Mouse (Mus musculus): Measurements from ENCODE around the gene Efcab12. TPM values are rescaled to one million over a fixed set of nuclear protein-coding genes. Genes with fewer than 3 reads are reported as not detected.

The Efcab12 gene
- polyA plus RNA-seq, 1 experiment from 2014 or later, result 2.3 TPM

DNA sequence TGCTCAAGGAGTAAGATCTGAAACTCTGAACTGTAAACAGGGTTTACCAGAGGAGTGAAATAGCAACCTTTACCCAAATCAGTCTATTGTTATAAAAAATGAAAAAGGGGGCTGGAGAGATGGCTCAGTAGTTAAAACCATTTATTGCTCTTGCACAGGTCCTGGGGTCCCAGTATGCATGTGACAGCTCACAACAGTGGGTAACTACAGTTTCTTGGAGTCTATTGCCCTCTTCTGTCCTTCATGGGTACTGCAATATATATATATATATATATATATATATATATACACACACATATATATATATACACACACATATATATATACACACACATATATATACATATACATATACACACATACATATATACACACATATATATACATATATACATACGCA lies 65.6 kb downstream of the Efcab12 start:
- WGBS, result 69% methylated on average over 1 of the region's 1 CpGs
- no peak for ATAC-seq (ENCODE audit: low FRiP score)

DNA sequence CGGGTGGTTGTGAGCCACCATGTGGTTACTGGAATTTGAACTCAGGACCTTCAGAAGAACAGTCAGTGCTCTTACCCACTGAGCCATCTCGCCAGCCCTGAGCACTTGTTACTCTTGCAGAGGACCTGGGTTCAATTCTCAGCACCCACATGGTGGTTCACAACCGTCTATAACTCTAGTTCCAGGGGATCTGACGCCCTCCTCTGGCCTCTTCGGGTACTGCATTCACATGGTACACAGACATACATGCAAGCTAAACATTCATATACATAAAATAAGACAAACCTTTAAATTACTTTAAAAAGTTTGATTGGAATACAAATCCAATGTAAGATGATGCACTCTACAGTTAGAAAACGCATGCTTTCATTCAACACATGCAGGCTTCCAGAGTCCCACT lies 66.0 kb downstream of the Efcab12 start:
- no peaks in the 10 kb centered on the region for H3K27me3 ChIP-seq
- H3K9me3 ChIP-seq, result no peaks in the 10 kb centered on the region
- no peak for ATAC-seq (ENCODE audit: low FRiP score)
- peaks cover 23% of the 10 kb centered on the region for H3K4me1 ChIP-seq
- H3K27ac ChIP-seq, result no peak overlapping the region
- no peak overlapping the region for H3K4me3 ChIP-seq (replicated peaks)
- H3K9ac ChIP-seq, result no peak overlapping the region
- 82% methylated on average over 6 of the region's 6 CpGs for WGBS
- no peaks in the 10 kb centered on the region for H3K36me3 ChIP-seq (replicated peaks)
- no peak overlapping the region for H3K4me2 ChIP-seq

More for the DNA sequence above, 65.6 kb downstream of the Efcab12 start:
- H3K4me1 ChIP-seq, result peaks cover 23% of the 10 kb centered on the region
- no peaks in the 10 kb centered on the region for H3K36me3 ChIP-seq (replicated peaks)
- no peaks in the 10 kb centered on the region for H3K9me3 ChIP-seq
- H3K4me3 ChIP-seq (replicated peaks), result no peak overlapping the region
- no peaks in the 10 kb centered on the region for H3K27me3 ChIP-seq
- H3K27ac ChIP-seq, result no peak overlapping the region
- no peak overlapping the region for H3K9ac ChIP-seq
- H3K4me2 ChIP-seq, result no peak overlapping the region

DNA sequence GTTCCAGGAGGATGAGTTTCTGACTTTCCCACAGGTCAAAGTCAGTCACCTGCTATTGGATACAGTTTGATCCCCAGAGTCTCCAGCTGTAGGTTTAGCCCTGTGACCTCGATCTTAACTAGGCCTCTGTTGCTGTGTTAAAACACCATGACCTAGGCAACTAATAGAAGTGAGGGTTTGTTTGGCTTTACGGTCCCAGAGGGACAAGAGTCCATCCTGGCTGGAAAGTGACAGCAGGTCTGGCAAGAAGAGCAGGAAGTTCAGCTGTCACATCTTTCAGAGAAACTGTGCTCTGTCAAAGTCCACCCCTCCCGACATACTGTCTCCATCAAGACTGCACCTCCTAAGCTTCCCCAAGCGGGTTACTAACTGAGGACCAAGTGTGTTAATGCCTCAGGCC lies 67.4 kb downstream of the Efcab12 start:
- no peaks in the 10 kb centered on the region for H3K27me3 ChIP-seq
- H3K4me1 ChIP-seq, result peaks cover 11% of the 10 kb centered on the region
- H3K4me2 ChIP-seq, result no peak overlapping the region
- H3K36me3 ChIP-seq (replicated peaks), result no peaks in the 10 kb centered on the region
- H3K9ac ChIP-seq, result no peak overlapping the region
- 79% methylated on average over 4 of the region's 4 CpGs for WGBS
- ATAC-seq (ENCODE audit: low FRiP score), result no peak
- no peak overlapping the region for H3K27ac ChIP-seq
- no peak overlapping the region for H3K4me3 ChIP-seq (replicated peaks)
- H3K9me3 ChIP-seq, result 0 out of 2 replicates have a peak, but pooled peaks cover 3% of the 10 kb centered on the region

GRCm38 (mm10) chr6:115770059-115770670 lies 68.0 kb downstream of the Efcab12 start:
- Histone ChIP-seq H3K27ac (no peak overlapping the region), H3K4me1 (peaks cover 4% of the 10 kb centered on the region), H3K4me2 (no peak overlapping the region), H3K4me3 (replicated peaks) (no peak overlapping the region), H3K9me3 (0 out of 2 replicates have a peak, but pooled peaks cover 3% of the 10 kb centered on the region), H3K9ac (no peak overlapping the region), H3K27me3 (no peaks in the 10 kb centered on the region), H3K36me3 (replicated peaks) (no peaks in the 10 kb centered on the region)
- no peak for ATAC-seq (ENCODE audit: low FRiP score)
- 84% methylated on average over 20 of the region's 20 CpGs for WGBS

DNA sequence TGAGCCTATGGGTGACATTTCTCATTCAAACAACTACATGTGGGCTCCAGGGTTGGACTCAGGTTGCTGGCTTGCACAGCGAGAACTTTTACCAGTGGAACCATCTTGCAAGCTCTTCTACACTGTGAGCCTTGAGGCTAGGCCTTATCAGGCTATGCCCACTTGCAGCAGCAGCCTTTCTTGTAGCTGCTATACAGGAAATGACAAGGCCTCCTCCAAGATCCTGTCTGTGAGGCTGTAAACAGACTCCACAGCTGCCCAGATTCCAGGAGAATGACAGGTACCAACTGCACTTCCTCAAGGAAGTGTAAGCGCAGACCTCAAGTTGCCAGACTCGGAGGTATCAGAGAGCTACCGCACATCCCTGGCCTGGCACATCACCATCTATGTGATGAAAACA lies 70.0 kb downstream of the Efcab12 start:
- Histone ChIP-seq H3K4me1 (peaks cover 9% of the 10 kb centered on the region), H3K36me3 (replicated peaks) (no peaks in the 10 kb centered on the region), H3K27me3 (no peaks in the 10 kb centered on the region), H3K9ac (no peak overlapping the region), H3K4me3 (replicated peaks) (no peak overlapping the region), H3K9me3 (0 out of 2 replicates have a peak, but pooled peaks cover 3% of the 10 kb centered on the region), H3K4me2 (no peak overlapping the region), H3K27ac (no peak overlapping the region)
- WGBS, result 89% methylated on average over 4 of the region's 4 CpGs
- no peak for ATAC-seq (ENCODE audit: low FRiP score)

GRCm38 (mm10) chr6:115767357-115767756 lies 70.9 kb downstream of the Efcab12 start:
- H3K9ac ChIP-seq, result no peak overlapping the region

GRCm38 (mm10) chr6:115764179-115764578 lies 74.0 kb downstream of the Efcab12 start:
- H3K4me3 ChIP-seq (replicated peaks), result no peak overlapping the region
- H3K4me1 ChIP-seq, result peaks cover 29% of the 10 kb centered on the region
- peak overlapping the region; percentile 15; the same call in 1 of the 2 replicates for H3K4me2 ChIP-seq

More at GRCm38 (mm10) chr6:115767357-115767756, 70.9 kb downstream of the Efcab12 start:
- Histone ChIP-seq H3K4me1 (peaks cover 15% of the 10 kb centered on the region), H3K27me3 (no peaks in the 10 kb centered on the region), H3K27ac (no peak overlapping the region), H3K4me3 (replicated peaks) (no peak overlapping the region), H3K9me3 (0 out of 2 replicates have a peak, but pooled peaks cover 3% of the 10 kb centered on the region), H3K36me3 (replicated peaks) (no peaks in the 10 kb centered on the region), H3K4me2 (no peak overlapping the region)
- WGBS, result 45% methylated on average over 9 of the region's 9 CpGs
- ATAC-seq (ENCODE audit: low FRiP score), result no peak

GRCm38 (mm10) chr6:115761995-115762756 lies 76.0 kb downstream of the Efcab12 start, which contains the start of gene Tmem40:
Gene Tmem40 (minus strand): TSS chr6:115762410.
- H3K4me1 ChIP-seq, result peaks cover 29% of the 10 kb centered on the region
- ATAC-seq (ENCODE audit: low FRiP score), result peak; percentile 18; the same call in 1 of the 2 replicates

More at GRCm38 (mm10) chr6:115764179-115764578, 74.0 kb downstream of the Efcab12 start:
- Histone ChIP-seq H3K27ac (peak overlapping the region; percentile 75), H3K36me3 (replicated peaks) (no peaks in the 10 kb centered on the region), H3K9ac (no peak overlapping the region), H3K27me3 (no peaks in the 10 kb centered on the region), H3K9me3 (0 out of 2 replicates have a peak, but pooled peaks cover 3% of the 10 kb centered on the region)
- ATAC-seq (ENCODE audit: low FRiP score), result peak; percentile 83
- 4% methylated on average over 7 of the region's 7 CpGs for WGBS

DNA sequence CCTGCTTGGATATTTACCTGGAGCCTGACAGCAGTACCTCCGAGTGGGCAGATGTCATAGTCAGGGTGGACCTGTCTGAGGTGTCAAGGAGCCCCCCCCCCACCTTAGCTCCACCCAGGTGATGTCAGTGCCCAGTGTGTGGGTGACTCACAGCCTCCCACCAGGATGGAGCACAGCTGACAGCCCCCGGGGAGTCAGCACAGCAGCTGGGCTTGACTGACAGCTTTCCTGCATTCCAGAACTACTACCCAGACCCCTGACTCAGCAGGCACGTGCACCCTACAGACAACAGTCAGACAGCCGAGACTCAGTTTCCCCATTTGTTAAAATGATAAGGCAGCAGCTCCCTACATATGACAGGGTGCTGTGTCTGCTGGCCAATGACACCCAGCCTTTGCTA lies 77.2 kb downstream of the Efcab12 start:
- Histone ChIP-seq H3K27ac (no peak overlapping the region), H3K4me3 (replicated peaks) (no peak overlapping the region), H3K9me3 (no peaks in the 10 kb centered on the region), H3K9ac (no peak overlapping the region), H3K4me2 (no peak overlapping the region), H3K36me3 (replicated peaks) (no peaks in the 10 kb centered on the region), H3K27me3 (no peaks in the 10 kb centered on the region), H3K4me1 (peaks cover 29% of the 10 kb centered on the region)
- ATAC-seq (ENCODE audit: low FRiP score), result no peak
- WGBS, result 67% methylated on average over 4 of the region's 4 CpGs

More at GRCm38 (mm10) chr6:115761995-115762756, 76.0 kb downstream of the Efcab12 start, which contains the start of gene Tmem40:
- Histone ChIP-seq H3K4me2 (peak within 1 kb of the TSS; percentile 28), H3K36me3 (replicated peaks) (no peaks in the 10 kb centered on the region), H3K27me3 (no peaks in the 10 kb centered on the region), H3K9ac (no peak within 1 kb of the TSS), H3K9me3 (0 out of 2 replicates have a peak, but pooled peaks cover 3% of the 10 kb centered on the region), H3K4me3 (replicated peaks) (no peak within 1 kb of the TSS), H3K27ac (peak within 1 kb of the TSS; percentile 75)
- WGBS, result 1% methylated on average over 9 of the region's 9 CpGs

Small RNAs within 50 kb of the gene (microRNA-seq; reads per million reads assigned to microRNA genes)
- gene Mir7660, result not detected

Other genes starting within 250 kb of the Efcab12 start
- 0.28 and 0.32 TPM in 2 replicates for gene Mkrn2os, start 245.8 kb downstream of the Efcab12 start, polyA plus RNA-seq (2016; fragmentation: Nextera tagmentation; extraction: Ambion mirVana)
- 26.5 and 28.2 TPM in 2 replicates for gene Mkrn2, start 236.5 kb downstream of the Efcab12 start, polyA plus RNA-seq (2016; fragmentation: Nextera tagmentation; extraction: Ambion mirVana)
- gene Raf1, start 161.8 kb downstream of the Efcab12 start, polyA plus RNA-seq (2016; fragmentation: Nextera tagmentation; extraction: Ambion mirVana), result 155 and 156 TPM in 2 replicates
- 0.87 and 1.1 TPM in 2 replicates for gene Tmem40, start 76.0 kb downstream of the Efcab12 start, polyA plus RNA-seq (2016; fragmentation: Nextera tagmentation; extraction: Ambion mirVana)
- gene Cand2, start 63.9 kb downstream of the Efcab12 start, polyA plus RNA-seq (2016; fragmentation: Nextera tagmentation; extraction: Ambion mirVana), result 40.8 and 43.1 TPM in 2 replicates
- gene Rpl32, start 29.7 kb downstream of the Efcab12 start, polyA plus RNA-seq (2016; fragmentation: Nextera tagmentation; extraction: Ambion mirVana), result 1,718 and 1,828 TPM in 2 replicates
- 28.7 TPM in 2 replicates for gene Mbd4, start 15.0 kb upstream of the Efcab12 start, polyA plus RNA-seq (2016; fragmentation: Nextera tagmentation; extraction: Ambion mirVana)
- 29.9 and 30.5 TPM in 2 replicates for gene Ift122, start 15.1 kb upstream of the Efcab12 start, polyA plus RNA-seq (2016; fragmentation: Nextera tagmentation; extraction: Ambion mirVana)
- gene Rho, start 93.3 kb upstream of the Efcab12 start, polyA plus RNA-seq (2016; fragmentation: Nextera tagmentation; extraction: Ambion mirVana), result 0.43 TPM in 1 of 2 replicates, not detected in the other
- not detected in 2 replicates for gene H1foo, start 106.5 kb upstream of the Efcab12 start, polyA plus RNA-seq (2016; fragmentation: Nextera tagmentation; extraction: Ambion mirVana)
- gene Plxnd1, start 156.6 kb upstream of the Efcab12 start, polyA plus RNA-seq (2016; fragmentation: Nextera tagmentation; extraction: Ambion mirVana), result 18.8 and 19.2 TPM in 2 replicates

Data from forebrain, embryonic 12.5 days (tissue).